In genomic region chr1:20477561-20478265, GRCm38 (mm10) we compare ENCODE assay signal across 8 mouse cellular contexts.
DNase-seq lines count a peak whose midpoint lies in the region; ATAC-seq lines count a peak whose summit lies in the region.

No protein-coding gene starts in this region.

- H3K9ac ChIP-seq in neural tube, embryonic 13.5 days = peak overlapping the region; percentile 58

- peaks cover 16% of the 10 kb centered on the region; the same call in 1 of the 2 replicates for H3K27me3 ChIP-seq in hindbrain, embryonic 10.5 days (ENCODE audit: insufficient read depth, poor library complexity, severe bottlenecking)
- H3K27me3 ChIP-seq in limb, embryonic 10.5 days (ENCODE audit: low read depth, poor library complexity, severe bottlenecking) = peaks cover 34% of the 10 kb centered on the region
- H3K27me3 ChIP-seq in neural tube, embryonic 13.5 days = no peaks in the 10 kb centered on the region

- H3K9me3 ChIP-seq in hindbrain, embryonic 10.5 days = no peaks in the 10 kb centered on the region
- no peaks in the 10 kb centered on the region for H3K9me3 ChIP-seq in limb, embryonic 10.5 days (replicated peaks)
- no peaks in the 10 kb centered on the region for H3K9me3 ChIP-seq in neural tube, embryonic 13.5 days

- peak; percentile 89 for ATAC-seq in neural tube, embryonic 13.5 days (ENCODE audit: low read depth)

- intact Hi-C loops in left cerebral cortex, postnatal 25 days (cut with DNase I) = no loop called here

- no peaks in the 10 kb centered on the region for H3K36me3 ChIP-seq in hindbrain, embryonic 10.5 days
- no peaks in the 10 kb centered on the region for H3K36me3 ChIP-seq in limb, embryonic 10.5 days
- no peaks in the 10 kb centered on the region for H3K36me3 ChIP-seq in neural tube, embryonic 13.5 days

- peak; percentile 2 to 9 for DNase-seq in left cerebral cortex, postnatal 25 days (ENCODE audit: low spot score in 2 of 2)
- DNase-seq in left cerebral cortex, adult 9 months (ENCODE audit: low spot score in 2 of 2) = no peak
- peak; percentile 69 to 71 for DNase-seq in cerebellum, postnatal 10 days
- peak; percentile 45 for DNase-seq in hindbrain, embryonic 10.5 days (ENCODE audit: low spot score)
- peak; percentile 51 for DNase-seq in limb, embryonic 10.5 days (ENCODE audit: low spot score)
- DNase-seq in spleen, adult 12 weeks (ENCODE audit: low spot score) = no peak
- no peak for DNase-seq in thymus, postnatal 14 days

- H3K4me3 ChIP-seq in hindbrain, embryonic 10.5 days = peak overlapping the region; percentile 60
- H3K4me3 ChIP-seq in limb, embryonic 10.5 days = peak overlapping the region; percentile 49
- H3K4me3 ChIP-seq in neural tube, embryonic 13.5 days = peak overlapping the region; percentile 42

- H3K27ac ChIP-seq in hindbrain, embryonic 10.5 days = peak overlapping the region; percentile 82
- no peak overlapping the region for H3K27ac ChIP-seq in limb, embryonic 10.5 days
- H3K27ac ChIP-seq in neural tube, embryonic 13.5 days (replicated peaks) = peak overlapping the region; percentile 84

- WGBS in hindbrain, embryonic 10.5 days = 6% methylated on average over 25 of the region's 25 CpGs
- 5% methylated on average over 25 of the region's 25 CpGs for WGBS in limb, embryonic 10.5 days
- 3% methylated on average over 25 of the region's 25 CpGs for WGBS in neural tube, embryonic 13.5 days

- H3K4me2 ChIP-seq in neural tube, embryonic 13.5 days = peak overlapping the region; percentile 66

- peaks cover 12% of the 10 kb centered on the region; the same call in 1 of the 2 replicates for H3K4me1 ChIP-seq in hindbrain, embryonic 10.5 days (replicated peaks)
- peaks cover 11% of the 10 kb centered on the region for H3K4me1 ChIP-seq in limb, embryonic 10.5 days
- peaks cover 15% of the 10 kb centered on the region for H3K4me1 ChIP-seq in neural tube, embryonic 13.5 days (replicated peaks)

Comparison
In these comparisons a context has a peak if more than half of its experiments do, and no peak if none do; other contexts are left out.
1. DNase-seq: peak in left cerebral cortex, postnatal 25 days (2 of 2), cerebellum, postnatal 10 days (2 of 2), hindbrain, embryonic 10.5 days (single experiment) and limb, embryonic 10.5 days (single experiment); none in left cerebral cortex, adult 9 months (0 of 2), spleen, adult 12 weeks (single experiment) and thymus, postnatal 14 days (single experiment).
2. Peak in every context shown above with its lines, with median percentiles within 50 percentile points of each other: H3K4me3 ChIP-seq.